Mouse (Mus musculus): ENCODE results near the gene Arhgef25.

Gene Arhgef25

DNA sequence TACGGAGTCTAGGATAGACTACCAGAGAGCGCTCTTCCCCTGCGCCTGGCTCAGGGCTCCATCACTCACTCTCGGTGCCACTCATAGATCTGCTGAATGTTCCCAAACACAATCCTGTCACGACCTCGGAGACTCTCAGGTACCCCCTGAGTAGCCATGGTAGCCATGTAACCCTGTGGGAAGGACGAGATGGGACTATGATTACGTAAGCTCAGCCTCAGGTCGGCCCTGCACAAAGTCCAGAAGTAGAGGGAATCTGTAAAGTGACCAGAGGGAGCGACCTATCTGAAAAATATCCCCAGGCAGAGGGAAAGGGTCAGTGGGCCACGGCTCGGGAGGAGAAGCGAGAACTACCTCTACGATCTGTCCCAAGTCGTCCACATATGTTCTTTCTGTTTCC lies 4.4 kb downstream of the Arhgef25 start:
- no peak for DNase-seq (ENCODE audit: low read depth, low spot score)

DNA sequence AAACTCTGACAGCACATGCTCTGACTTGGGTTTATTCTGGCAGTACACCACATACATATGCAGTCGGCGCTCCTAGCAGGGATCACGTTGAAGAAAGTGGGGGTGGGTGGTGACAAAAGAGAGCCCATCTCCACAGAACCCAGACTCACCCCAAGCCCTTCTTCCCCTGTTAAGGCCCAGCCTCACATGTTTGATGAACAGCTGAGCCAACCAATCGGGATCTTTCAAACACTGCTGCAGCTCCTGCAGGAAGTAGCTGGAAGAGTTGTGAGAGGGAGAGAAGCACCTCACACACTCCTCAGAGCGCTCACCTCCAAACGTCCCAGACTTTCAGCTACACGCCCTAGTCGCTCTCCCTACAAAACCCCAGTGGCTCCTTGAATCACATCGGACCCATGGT lies 4.8 kb downstream of the Arhgef25 start:
- DNase-seq (ENCODE audit: low read depth, low spot score), result no peak

GRCm38 (mm10) chr10:127183759-127184158 lies 6.1 kb downstream of the Arhgef25 start:
- no peak for DNase-seq (ENCODE audit: low read depth, low spot score)

DNA sequence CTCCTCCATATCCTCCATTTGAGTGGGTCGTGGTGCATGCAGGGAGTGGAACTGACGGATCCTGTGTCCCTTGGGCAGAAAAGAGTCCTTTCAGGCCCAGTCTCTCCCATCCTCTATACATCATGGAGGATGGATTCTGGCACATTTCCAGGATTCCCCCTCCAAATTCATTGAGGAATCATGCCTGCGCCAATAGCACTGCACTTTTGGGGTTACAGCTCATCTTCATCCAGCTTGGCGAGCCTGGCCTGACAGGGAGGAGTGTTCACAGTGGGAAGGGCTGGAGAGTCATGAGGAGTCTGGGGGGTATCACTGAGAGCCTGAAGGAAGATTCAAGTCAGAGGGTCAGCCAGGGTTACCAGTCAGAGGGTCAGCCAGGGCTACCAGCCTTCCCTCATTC lies 7.3 kb downstream of the Arhgef25 start:
- DNase-seq (ENCODE audit: low read depth, low spot score), result no peak

DNA sequence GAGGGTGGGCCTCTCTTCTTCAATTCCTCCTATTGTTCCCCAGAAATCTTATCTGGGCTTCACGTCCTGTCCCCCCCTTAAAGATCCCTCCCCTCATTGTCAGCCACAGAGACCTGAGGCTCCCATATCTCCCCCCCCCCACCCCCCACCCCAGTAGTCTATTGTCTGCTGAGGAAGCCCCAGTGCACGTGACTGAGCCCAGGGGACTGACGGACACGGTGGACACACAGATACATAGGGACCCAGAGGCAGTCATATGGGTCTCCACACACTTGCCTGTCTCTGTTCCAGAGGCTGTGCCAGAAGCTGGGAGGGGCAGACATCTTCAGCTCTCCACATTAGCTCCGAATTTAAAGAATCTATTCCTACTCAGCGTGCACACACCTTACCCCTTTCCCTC lies 8.3 kb downstream of the Arhgef25 start:
- DNase-seq (ENCODE audit: low read depth, low spot score), result no peak

- no peak for DNase-seq (ENCODE audit: low read depth, low spot score)
These were observed 9.2 kb downstream of the Arhgef25 start for GRCm38 (mm10) chr10:127180695-127181047.

DNA sequence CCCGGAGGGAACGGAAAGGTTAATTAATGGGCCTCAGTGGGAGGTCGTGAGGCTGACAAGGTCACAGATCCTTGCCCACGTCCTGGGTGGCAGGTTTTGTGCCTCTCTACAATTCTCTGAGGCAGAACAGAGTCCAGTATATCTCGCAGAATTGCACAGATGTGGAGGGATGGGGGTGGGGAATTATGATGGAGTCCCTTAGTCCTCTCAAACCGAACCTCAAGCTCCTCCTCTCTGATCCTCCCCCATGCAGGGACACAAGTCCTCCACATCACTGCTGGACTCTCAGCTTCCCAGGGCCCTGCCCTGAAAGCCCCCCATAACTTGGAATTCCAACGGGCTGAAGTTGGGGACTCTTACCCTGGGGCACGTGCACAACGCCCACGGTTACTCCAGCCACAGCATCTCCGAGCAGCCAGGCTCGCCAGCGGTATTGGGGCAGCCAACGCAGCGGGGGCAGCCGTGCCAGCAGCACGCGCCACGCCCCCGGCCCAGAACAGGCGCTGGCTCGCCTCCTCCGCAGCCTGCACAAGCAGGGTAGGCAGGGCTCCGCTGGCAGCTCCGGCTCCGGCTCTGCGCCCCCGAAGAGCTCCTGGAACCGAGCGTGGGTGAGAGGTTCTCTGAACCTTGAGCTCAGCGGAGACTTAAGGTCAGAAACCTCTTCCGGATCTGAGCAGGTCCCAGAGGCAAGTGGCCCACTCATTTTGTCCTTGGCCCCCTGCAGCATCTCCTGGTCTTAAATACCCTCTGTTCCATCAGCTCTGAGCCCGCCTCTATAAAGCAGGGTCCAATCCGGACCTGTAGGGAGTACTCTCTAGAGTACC lies 9.8 kb downstream of the Arhgef25 start, which contains the start of gene Slc26a10:
Gene Slc26a10 (minus strand): TSS at position 775 of the 824 bp plus-strand sequence.
- DNase-seq (ENCODE audit: low read depth, low spot score), result no peak

DNA sequence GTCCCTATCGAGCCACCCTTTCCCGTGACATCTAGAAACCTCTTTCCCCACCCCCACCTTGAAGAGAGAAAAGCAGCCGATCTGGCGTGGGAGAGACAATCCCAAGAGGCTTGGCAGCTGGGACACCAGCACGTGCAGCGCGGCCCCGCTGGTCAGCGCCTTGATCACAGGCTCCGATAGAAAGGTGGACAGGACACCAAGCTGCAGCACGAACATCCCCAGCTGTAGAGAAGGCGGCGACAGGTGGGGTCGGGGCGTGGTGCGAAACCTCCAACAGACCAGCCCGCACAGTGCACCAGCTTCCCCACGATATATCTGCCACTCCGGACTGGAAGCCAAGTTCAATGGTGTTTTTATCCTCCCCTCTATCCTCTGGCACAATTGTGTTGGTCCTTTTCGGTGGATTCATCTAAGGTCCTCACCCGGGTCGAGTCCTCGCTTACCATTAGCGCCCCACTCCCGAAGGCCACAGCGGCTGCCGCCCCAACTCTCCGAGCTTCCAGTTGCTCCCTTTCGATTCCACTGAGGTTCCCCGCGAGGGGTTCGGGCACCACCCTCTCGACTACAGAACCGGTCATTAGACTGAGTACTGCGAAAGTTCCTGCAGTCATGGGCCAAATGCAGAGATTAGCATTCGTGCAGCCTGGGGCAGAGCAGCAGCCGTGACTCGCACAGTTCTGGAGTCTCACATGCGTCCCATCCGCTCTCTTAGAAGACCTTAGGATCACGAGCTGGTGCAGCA lies 11.4 kb downstream of the Arhgef25 start:
- no peak for DNase-seq (ENCODE audit: low read depth, low spot score)

- DNase-seq (ENCODE audit: low read depth, low spot score), result no peak
These were observed 12.2 kb downstream of the Arhgef25 start for GRCm38 (mm10) chr10:127177719-127178118.

DNA sequence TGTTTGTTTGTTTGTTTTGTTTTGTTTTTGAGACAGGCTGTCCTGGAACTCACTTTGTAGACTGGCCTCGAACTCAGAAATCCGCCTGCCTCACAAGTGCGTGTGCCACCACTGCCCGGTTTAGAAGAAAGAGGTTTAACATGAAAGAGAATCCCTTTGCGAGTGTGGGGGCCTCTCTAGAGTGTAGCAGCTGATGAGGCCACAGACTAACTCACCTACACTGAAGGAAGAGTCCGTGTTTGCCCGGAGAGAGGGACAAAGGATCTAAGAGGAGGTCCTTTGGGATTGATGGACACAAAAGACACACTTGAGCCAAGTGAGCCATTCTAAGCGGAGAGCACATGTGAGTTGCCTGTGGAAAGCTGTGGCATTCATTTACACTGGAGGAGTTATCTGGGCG lies 12.6 kb downstream of the Arhgef25 start:
- DNase-seq (ENCODE audit: low read depth, low spot score), result no peak

DNA sequence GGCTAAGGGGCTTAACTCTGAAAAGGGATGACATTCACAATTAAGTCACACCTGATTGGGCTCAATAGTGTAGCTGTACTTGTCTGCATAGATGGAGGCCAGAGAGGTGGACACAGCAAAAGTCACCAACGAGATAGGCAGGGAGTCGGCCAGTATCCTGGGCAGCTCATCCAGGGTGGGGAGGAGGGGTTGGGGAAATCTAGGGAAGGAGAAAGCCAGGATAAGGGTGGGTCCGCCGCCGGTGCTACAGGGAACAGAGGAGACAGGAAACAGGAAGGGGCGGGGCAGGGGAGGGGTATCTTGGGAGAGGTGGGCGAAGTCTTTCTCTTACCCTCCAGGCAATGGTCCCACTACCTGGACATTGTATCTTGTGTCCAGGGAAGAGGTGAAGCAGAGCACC lies 13.1 kb downstream of the Arhgef25 start:
- no peak for DNase-seq (ENCODE audit: low read depth, low spot score)

- DNase-seq (ENCODE audit: low read depth, low spot score), result no peak
These were observed 13.7 kb downstream of the Arhgef25 start for GRCm38 (mm10) chr10:127176228-127176627.

- no peak for DNase-seq (ENCODE audit: low read depth, low spot score)
These were observed 15.7 kb downstream of the Arhgef25 start for GRCm38 (mm10) chr10:127174170-127174569.

DNA sequence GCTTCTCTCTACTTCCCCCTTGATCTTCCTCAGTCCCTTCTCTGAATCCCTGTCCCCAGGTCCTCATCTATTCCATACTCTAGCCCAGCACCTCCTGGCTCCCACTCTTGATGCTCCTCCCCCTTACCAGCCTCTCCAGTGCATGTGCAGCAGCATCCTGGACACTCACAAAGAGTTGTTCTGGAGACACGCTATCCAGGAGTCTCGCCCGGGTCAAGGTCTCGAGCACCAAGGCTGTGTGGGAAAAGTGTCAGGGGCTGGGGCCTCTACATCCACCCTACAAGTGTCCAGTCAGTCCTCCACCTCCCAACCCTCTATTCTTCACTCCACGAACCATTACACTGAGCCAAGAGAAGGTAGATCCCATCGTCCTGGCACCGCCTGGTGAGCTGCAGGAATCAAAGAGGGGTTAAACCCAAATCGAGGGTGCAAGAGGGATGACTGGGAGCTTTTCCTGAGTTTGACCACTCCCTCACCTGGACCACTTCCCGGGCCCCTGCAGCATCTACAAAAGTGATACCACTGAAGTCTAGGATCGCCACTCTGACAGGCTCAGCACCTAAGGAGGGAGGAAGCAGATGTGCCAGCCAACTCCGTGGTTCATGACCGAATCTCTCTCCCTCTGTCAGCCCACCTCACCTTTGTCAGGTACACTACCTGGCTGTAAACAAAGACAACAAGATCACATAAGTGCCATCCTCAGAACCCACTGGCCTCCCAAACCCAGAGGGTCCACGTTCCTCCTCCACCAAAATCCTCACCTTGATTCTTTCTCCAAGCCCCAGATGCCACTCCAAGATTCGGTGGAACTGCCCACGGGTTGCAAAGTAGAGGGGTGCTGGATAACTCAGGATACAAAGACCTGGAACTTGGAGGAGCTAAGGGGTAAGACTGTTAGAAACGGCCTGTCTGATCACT lies 16.5 kb downstream of the Arhgef25 start:
- DNase-seq (ENCODE audit: low read depth, low spot score), result no peak

DNA sequence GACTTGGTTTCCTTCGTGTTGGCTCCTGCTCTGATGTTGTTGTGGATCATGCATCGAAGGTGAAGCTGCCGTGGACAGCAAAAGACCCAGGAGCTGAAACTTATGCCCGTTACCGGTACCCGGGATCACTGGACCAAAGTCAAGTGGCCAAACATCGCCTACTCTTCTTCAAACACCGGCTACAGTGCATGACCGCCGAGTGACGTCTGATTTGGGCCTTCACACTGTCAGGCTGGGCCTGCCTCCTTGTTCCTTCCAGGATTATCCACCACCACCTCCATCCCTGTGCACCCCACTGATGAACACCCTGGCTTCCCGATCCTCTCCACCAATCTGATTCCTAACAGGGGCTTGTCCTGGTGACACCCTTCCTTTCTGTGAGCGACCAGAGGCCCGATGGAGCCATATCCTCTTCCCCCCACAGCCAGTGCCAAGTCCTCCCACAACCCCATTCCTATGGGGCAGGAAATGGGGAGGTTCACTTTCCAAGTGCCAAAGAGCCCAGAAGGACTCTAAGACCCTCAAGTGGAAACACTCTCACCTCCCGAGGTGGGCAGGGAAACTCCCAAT lies 18.2 kb downstream of the Arhgef25 start:
- no peak for DNase-seq (ENCODE audit: low read depth, low spot score)

GRCm38 (mm10) chr10:127170837-127171272 lies 19.0 kb downstream of the Arhgef25 start:
- no peak for DNase-seq (ENCODE audit: low read depth, low spot score)

- no peak for DNase-seq (ENCODE audit: low read depth, low spot score)
These were observed 19.9 kb downstream of the Arhgef25 start for GRCm38 (mm10) chr10:127170002-127170401.

DNA sequence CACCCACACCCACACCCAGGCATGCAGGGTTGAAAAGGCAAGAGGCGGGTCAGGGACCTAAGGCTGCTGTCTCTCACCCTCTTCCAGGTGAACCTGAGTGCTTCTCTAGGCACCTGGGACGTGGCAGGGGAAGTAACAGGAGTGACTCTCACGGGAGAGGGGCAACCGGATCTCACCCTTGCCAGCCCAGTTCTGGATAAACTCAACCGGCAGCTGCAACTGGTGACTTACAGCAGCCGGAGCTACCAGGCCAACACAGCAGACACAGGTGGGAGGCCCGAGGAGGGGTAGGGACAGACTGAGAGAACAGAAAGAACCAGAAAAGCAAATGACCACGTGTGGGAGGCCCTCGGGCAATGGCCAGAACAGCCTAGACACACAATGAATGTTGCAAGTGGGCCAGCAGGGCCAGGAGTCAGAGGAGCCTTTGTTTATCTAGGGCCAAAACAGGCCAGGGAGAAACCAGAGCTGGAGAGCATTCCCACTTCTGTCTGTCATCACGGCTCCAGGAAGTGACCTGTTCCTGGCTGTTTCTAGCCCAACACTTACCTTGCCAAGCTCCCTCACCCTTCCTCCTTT lies 22.2 kb downstream of the Arhgef25 start:
- DNase-seq (ENCODE audit: low read depth, low spot score), result no peak

DNA sequence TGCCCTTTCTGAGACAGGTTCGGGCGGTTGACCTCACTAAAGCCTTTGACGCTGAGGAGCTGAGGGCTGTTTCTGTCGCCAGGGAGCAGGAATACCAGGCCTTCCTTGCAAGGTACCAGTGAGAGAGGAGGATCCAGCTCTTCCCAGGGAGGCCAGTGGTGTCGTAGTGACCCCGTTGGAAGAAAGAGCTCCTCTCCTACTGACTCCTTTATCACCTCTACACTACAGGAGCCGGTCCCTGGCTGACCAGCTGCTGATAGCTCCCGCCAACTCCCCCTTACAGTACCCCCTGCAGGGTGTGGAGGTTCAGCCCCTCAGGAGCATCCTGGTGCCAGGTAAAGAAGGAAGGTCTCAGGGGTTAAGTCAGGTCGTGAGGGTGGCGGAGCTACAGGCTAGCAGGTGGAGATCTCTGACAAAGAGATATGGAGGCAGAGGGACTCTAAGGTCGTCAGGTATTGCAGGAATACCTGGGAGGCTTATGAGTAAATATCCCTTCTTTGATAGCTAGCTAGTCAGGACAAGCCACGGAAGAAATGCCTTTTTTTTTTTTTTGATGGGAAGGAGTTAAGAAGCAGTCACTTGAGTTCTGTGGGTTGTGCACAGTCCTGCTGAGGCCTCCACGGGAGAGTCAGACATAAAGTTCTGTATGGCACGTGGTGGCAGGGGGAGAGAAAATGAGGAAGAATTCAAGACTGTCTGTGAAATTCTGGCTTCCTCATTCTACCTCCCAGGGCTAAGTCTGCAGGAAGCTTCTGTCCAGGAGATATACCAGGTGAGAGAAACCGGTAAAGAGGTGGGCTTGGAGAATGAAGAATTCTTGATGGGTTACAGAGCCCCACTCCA lies 22.9 kb downstream of the Arhgef25 start:
- no peak for DNase-seq (ENCODE audit: low read depth, low spot score)

- DNase-seq (ENCODE audit: low read depth, low spot score), result no peak
These were observed 23.5 kb downstream of the Arhgef25 start for GRCm38 (mm10) chr10:127166404-127166715.

Measured in telencephalon, adult 2 months (tissue).